Comparison of ENCODE assay signal across 18 mouse cellular contexts in the genomic region with DNA sequence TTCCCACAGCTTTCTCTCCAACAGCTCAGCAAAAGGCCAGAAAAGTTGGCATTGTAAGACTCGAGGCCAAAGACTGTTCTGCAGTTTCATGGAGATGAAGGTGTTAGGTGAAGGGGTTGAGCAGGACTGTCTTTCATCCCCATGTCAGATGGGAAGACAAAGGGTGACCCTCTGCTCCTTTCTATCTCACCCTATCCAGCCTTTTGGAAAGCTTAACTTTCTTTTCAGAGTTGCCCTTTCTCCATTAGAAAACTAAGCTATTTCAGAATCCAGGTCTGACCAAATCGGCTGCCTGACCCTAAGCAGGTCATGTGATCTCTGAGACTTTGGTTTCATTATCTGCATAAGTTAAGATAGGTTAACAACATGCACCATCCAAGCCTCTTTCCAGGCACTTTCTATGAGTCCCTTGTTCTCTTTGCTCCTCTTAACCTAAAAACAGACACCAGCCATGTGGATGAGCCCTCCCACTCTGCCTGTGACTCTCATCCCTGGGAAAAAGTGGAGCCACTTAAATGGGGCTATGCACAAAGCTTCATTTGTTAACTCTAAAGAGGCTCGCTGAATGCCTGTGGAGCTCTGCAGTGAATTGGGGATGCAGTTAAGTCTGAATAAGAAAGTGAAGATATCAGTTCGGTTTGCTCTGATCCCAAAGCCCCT.
DNase-seq lines count a peak whose midpoint lies in the region; ATAC-seq and TF ChIP-seq lines count a peak whose summit lies in the region.
"Had no signal": no experiment of that assay in that cellular context is flagged by ENCODE, and none has a peak within 500 bp of the region (broad histone marks: within the 10 kb centered on the region; RNA-seq: fewer than 3 reads in every experiment).

No protein-coding gene starts in this region.

- TF ChIP-seq CTCF in forebrain, postnatal 0 days (IDR thresholded peaks at IDR 0.05; ENCODE audit: low read depth), result no peak
- TF ChIP-seq CTCF in hindbrain, postnatal 0 days (IDR thresholded peaks at IDR 0.05; ENCODE audit: low read depth), result no peak

- H3K27ac ChIP-seq in forebrain, postnatal 0 days (ENCODE audit: low read depth, low read length), result no peak overlapping the region
- no peak overlapping the region for H3K27ac ChIP-seq in forebrain, embryonic 11.5 days (ENCODE audit: low read depth, low read length)
- peak overlapping the region; percentile 14; the same call in 1 of the 2 replicates for H3K27ac ChIP-seq in hindbrain, embryonic 10.5 days
- H3K27ac ChIP-seq in hindbrain, embryonic 16.5 days (ENCODE audit: low read depth, low read length), result no peak overlapping the region
- no peak overlapping the region for H3K27ac ChIP-seq in neural tube, embryonic 11.5 days (ENCODE audit: low read depth, low read length)
- H3K27ac ChIP-seq in neural tube, embryonic 15.5 days (replicated peaks), result no peak overlapping the region
- no peak overlapping the region for H3K27ac ChIP-seq in hindbrain, postnatal 0 days
- H3K27ac ChIP-seq: liver, embryonic 13.5 days; midbrain, embryonic 12.5 days had no signal

- H3K4me1 ChIP-seq in forebrain, postnatal 0 days (ENCODE audit: insufficient read depth), result no peaks in the 10 kb centered on the region
- H3K4me1 ChIP-seq in forebrain, embryonic 11.5 days (replicated peaks; ENCODE audit: control insufficient read depth, insufficient read depth, low read length), result no peaks in the 10 kb centered on the region; the same call in 1 of the 2 replicates
- H3K4me1 ChIP-seq in hindbrain, embryonic 10.5 days (replicated peaks), result peaks cover 15% of the 10 kb centered on the region
- H3K4me1 ChIP-seq in hindbrain, embryonic 16.5 days (ENCODE audit: control insufficient read depth, insufficient read depth, low read depth, low read length), result no peaks in the 10 kb centered on the region
- no peaks in the 10 kb centered on the region for H3K4me1 ChIP-seq in neural tube, embryonic 11.5 days (ENCODE audit: control insufficient read depth, insufficient read depth, low read length)
- no peaks in the 10 kb centered on the region for H3K4me1 ChIP-seq in neural tube, embryonic 15.5 days
- H3K4me1 ChIP-seq in hindbrain, postnatal 0 days (ENCODE audit: insufficient read depth, low read length), result no peaks in the 10 kb centered on the region
- H3K4me1 ChIP-seq: liver, embryonic 13.5 days had no signal

- 14% methylated on average over 4 of the region's 4 CpGs for WGBS in forebrain, postnatal 0 days
- WGBS in forebrain, embryonic 11.5 days, result 16% methylated on average over 4 of the region's 4 CpGs
- 30% methylated on average over 4 of the region's 4 CpGs for WGBS in hindbrain, embryonic 10.5 days
- 26% methylated on average over 4 of the region's 4 CpGs for WGBS in hindbrain, embryonic 16.5 days
- 40% methylated on average over 4 of the region's 4 CpGs for WGBS in neural tube, embryonic 11.5 days
- 29% methylated on average over 4 of the region's 4 CpGs for WGBS in neural tube, embryonic 15.5 days
- WGBS in hindbrain, postnatal 0 days, result 32% methylated on average over 4 of the region's 4 CpGs

- H3K9me3 ChIP-seq in forebrain, postnatal 0 days (ENCODE audit: low read length), result no peaks in the 10 kb centered on the region
- no peaks in the 10 kb centered on the region for H3K9me3 ChIP-seq in forebrain, embryonic 11.5 days (ENCODE audit: control insufficient read depth, low read length)
- H3K9me3 ChIP-seq in hindbrain, embryonic 10.5 days, result no peaks in the 10 kb centered on the region
- H3K9me3 ChIP-seq in hindbrain, embryonic 16.5 days (ENCODE audit: control insufficient read depth, low read length), result no peaks in the 10 kb centered on the region
- H3K9me3 ChIP-seq in neural tube, embryonic 11.5 days (ENCODE audit: control insufficient read depth, low read length), result no peaks in the 10 kb centered on the region
- no peaks in the 10 kb centered on the region for H3K9me3 ChIP-seq in neural tube, embryonic 15.5 days (replicated peaks)
- H3K9me3 ChIP-seq in hindbrain, postnatal 0 days (ENCODE audit: low read length), result 0 out of 2 replicates have a peak, but pooled peaks cover 9% of the 10 kb centered on the region
- H3K9me3 ChIP-seq: heart, embryonic 12.5 days; liver, embryonic 13.5 days; midbrain, embryonic 12.5 days had no signal

- H3K36me3 ChIP-seq in forebrain, postnatal 0 days (ENCODE audit: insufficient read depth), result no peaks in the 10 kb centered on the region
- H3K36me3 ChIP-seq in forebrain, embryonic 11.5 days (ENCODE audit: control insufficient read depth, insufficient read depth, low read length), result no peaks in the 10 kb centered on the region
- no peaks in the 10 kb centered on the region for H3K36me3 ChIP-seq in hindbrain, embryonic 10.5 days
- H3K36me3 ChIP-seq in hindbrain, embryonic 16.5 days (ENCODE audit: control insufficient read depth, insufficient read depth, low read length), result no peaks in the 10 kb centered on the region
- no peaks in the 10 kb centered on the region for H3K36me3 ChIP-seq in neural tube, embryonic 11.5 days (ENCODE audit: control insufficient read depth, insufficient read depth, low read length)
- no peaks in the 10 kb centered on the region for H3K36me3 ChIP-seq in neural tube, embryonic 15.5 days
- no peaks in the 10 kb centered on the region for H3K36me3 ChIP-seq in hindbrain, postnatal 0 days (ENCODE audit: insufficient read depth, low read length)
- H3K36me3 ChIP-seq: heart, embryonic 12.5 days; liver, embryonic 13.5 days; midbrain, embryonic 12.5 days had no signal

- DNase-seq in forebrain, postnatal 0 days, result peak; percentile 2
- no peak for DNase-seq in forebrain, embryonic 11.5 days (ENCODE audit: low spot score)
- no peak for DNase-seq in hindbrain, embryonic 10.5 days (ENCODE audit: low spot score)
- DNase-seq in neural tube, embryonic 11.5 days (ENCODE audit: low spot score), result peak; percentile 13
- DNase-seq in hindbrain, postnatal 0 days (ENCODE audit: low spot score), result peak; percentile 6
- DNase-seq: adrenal gland, adult 8-10 months; cerebellum, postnatal 10 days; gastrocnemius, postnatal 36 days; kidney, adult 11 months; liver, embryonic 13.5 days; lung, embryonic 14.5 days; lung, postnatal 4 days; right cerebral cortex, postnatal 25 days; thymus, postnatal 36 days had no signal

- ATAC-seq in forebrain, postnatal 0 days, result no peak
- no peak; the same call in 1 of the 2 replicates for ATAC-seq in forebrain, embryonic 11.5 days (replicated peaks; ENCODE audit: low FRiP score)
- ATAC-seq in hindbrain, embryonic 16.5 days, result no peak
- ATAC-seq in neural tube, embryonic 11.5 days (ENCODE audit: insufficient read depth, low FRiP score, low TSS enrichment), result no peak
- no peak for ATAC-seq in neural tube, embryonic 15.5 days (ENCODE audit: low FRiP score)
- no peak for ATAC-seq in hindbrain, postnatal 0 days

- no peak overlapping the region for H3K4me2 ChIP-seq in forebrain, postnatal 0 days (ENCODE audit: low read depth)
- H3K4me2 ChIP-seq in forebrain, embryonic 11.5 days (ENCODE audit: low read depth, low read length, severe bottlenecking), result no peak overlapping the region
- H3K4me2 ChIP-seq in hindbrain, embryonic 16.5 days (ENCODE audit: low read length), result no peak overlapping the region
- H3K4me2 ChIP-seq in neural tube, embryonic 11.5 days (ENCODE audit: low read depth), result no peak overlapping the region
- no peak overlapping the region for H3K4me2 ChIP-seq in neural tube, embryonic 15.5 days
- no peak overlapping the region for H3K4me2 ChIP-seq in hindbrain, postnatal 0 days (ENCODE audit: low read depth, low read length)
- H3K4me2 ChIP-seq: heart, embryonic 12.5 days; liver, embryonic 13.5 days; lung, embryonic 14.5 days; midbrain, embryonic 12.5 days had no signal

- no peak overlapping the region for H3K9ac ChIP-seq in forebrain, postnatal 0 days
- H3K9ac ChIP-seq in forebrain, embryonic 11.5 days (ENCODE audit: low read length), result no peak overlapping the region
- no peak overlapping the region for H3K9ac ChIP-seq in hindbrain, embryonic 16.5 days (ENCODE audit: low read depth, low read length)
- H3K9ac ChIP-seq in neural tube, embryonic 11.5 days (ENCODE audit: low read length), result no peak overlapping the region
- no peak overlapping the region for H3K9ac ChIP-seq in neural tube, embryonic 15.5 days (replicated peaks)
- no peak overlapping the region for H3K9ac ChIP-seq in hindbrain, postnatal 0 days (replicated peaks; ENCODE audit: low read length)
- H3K9ac ChIP-seq: heart, embryonic 12.5 days; liver, embryonic 13.5 days; lung, embryonic 14.5 days; midbrain, embryonic 12.5 days had no signal

- H3K27me3 ChIP-seq in forebrain, postnatal 0 days (ENCODE audit: insufficient read depth, low read length), result no peaks in the 10 kb centered on the region
- no peaks in the 10 kb centered on the region for H3K27me3 ChIP-seq in forebrain, embryonic 11.5 days (ENCODE audit: control insufficient read depth, insufficient read depth, low read length)
- no peaks in the 10 kb centered on the region for H3K27me3 ChIP-seq in hindbrain, embryonic 10.5 days (ENCODE audit: insufficient read depth, poor library complexity, severe bottlenecking)
- no peaks in the 10 kb centered on the region for H3K27me3 ChIP-seq in hindbrain, embryonic 16.5 days (replicated peaks; ENCODE audit: control insufficient read depth, insufficient read depth, low read length)
- H3K27me3 ChIP-seq in neural tube, embryonic 11.5 days (ENCODE audit: control insufficient read depth, insufficient read depth, low read length), result no peaks in the 10 kb centered on the region
- H3K27me3 ChIP-seq in neural tube, embryonic 15.5 days (replicated peaks), result no peaks in the 10 kb centered on the region
- no peaks in the 10 kb centered on the region for H3K27me3 ChIP-seq in hindbrain, postnatal 0 days (ENCODE audit: insufficient read depth, low read length)
- H3K27me3 ChIP-seq: heart, embryonic 12.5 days; liver, embryonic 13.5 days; midbrain, embryonic 12.5 days had no signal

- H3K4me3 ChIP-seq in forebrain, postnatal 0 days (ENCODE audit: low read depth, low read length), result no peak overlapping the region
- H3K4me3 ChIP-seq in forebrain, embryonic 11.5 days (ENCODE audit: low read depth, low read length), result no peak overlapping the region
- H3K4me3 ChIP-seq in hindbrain, embryonic 10.5 days, result no peak overlapping the region
- H3K4me3 ChIP-seq in hindbrain, embryonic 16.5 days (ENCODE audit: low read length), result no peak overlapping the region
- no peak overlapping the region for H3K4me3 ChIP-seq in neural tube, embryonic 11.5 days (ENCODE audit: low read depth, low read length)
- no peak overlapping the region for H3K4me3 ChIP-seq in neural tube, embryonic 15.5 days (replicated peaks)
- no peak overlapping the region for H3K4me3 ChIP-seq in hindbrain, postnatal 0 days (ENCODE audit: low read length)
- H3K4me3 ChIP-seq: heart, embryonic 12.5 days; liver, embryonic 13.5 days; midbrain, embryonic 12.5 days had no signal

Comparison
In these comparisons a context has a peak if more than half of its experiments do, and no peak if none do; other contexts are left out.
1. DNase-seq: peak in forebrain, postnatal 0 days (single experiment), neural tube, embryonic 11.5 days (single experiment) and hindbrain, postnatal 0 days (single experiment); none in forebrain, embryonic 11.5 days (single experiment) and hindbrain, embryonic 10.5 days (single experiment).